Mouse (Mus musculus) activated CD4-positive, CD25-positive, alpha-beta regulatory T cell, adult 4 months (primary cell): ENCODE data around the gene Gal3st1. TPM values are rescaled to one million over a fixed set of nuclear protein-coding genes. Genes with fewer than 3 reads are reported as not detected.
A peak's percentile ranks its signal among the peaks of the same experiment; 100 is the strongest.
"Not testable (repeated sequence)": the region's sequence is repeated elsewhere in the genome, so short reads cannot be mapped to it uniquely, and the experiment has no call there.

Experiments used
- ATAC-seq: one replicate; pipeline ENCODE4 v1.8.0; 2017
- polyA plus RNA-seq, 2 experiments: library from polyadenylated mRNA; unstranded; fragments of 100-300 nt; shearing (Covaris generic); gene quantifications; one replicate each; pipeline ENCODE4 v1.2.1; 2017

The Gal3st1 gene
- not detected for polyA plus RNA-seq

GRCm38 (mm10) chr11:3983291-3983862 lies at the start of gene Gal3st1:
TSS of gene Gal3st1 (plus strand) at chr11:3983636.
- no peak for ATAC-seq

GRCm38 (mm10) chr11:3933756-3934285 lies 49.6 kb upstream of the Gal3st1 start:
- no peak for ATAC-seq

- no peak for ATAC-seq
Observed at GRCm38 (mm10) chr11:3935135-3935534, 48.3 kb upstream of the Gal3st1 start.

- ATAC-seq = no peak
Observed at GRCm38 (mm10) chr11:3936318-3936717, 47.1 kb upstream of the Gal3st1 start.

DNA sequence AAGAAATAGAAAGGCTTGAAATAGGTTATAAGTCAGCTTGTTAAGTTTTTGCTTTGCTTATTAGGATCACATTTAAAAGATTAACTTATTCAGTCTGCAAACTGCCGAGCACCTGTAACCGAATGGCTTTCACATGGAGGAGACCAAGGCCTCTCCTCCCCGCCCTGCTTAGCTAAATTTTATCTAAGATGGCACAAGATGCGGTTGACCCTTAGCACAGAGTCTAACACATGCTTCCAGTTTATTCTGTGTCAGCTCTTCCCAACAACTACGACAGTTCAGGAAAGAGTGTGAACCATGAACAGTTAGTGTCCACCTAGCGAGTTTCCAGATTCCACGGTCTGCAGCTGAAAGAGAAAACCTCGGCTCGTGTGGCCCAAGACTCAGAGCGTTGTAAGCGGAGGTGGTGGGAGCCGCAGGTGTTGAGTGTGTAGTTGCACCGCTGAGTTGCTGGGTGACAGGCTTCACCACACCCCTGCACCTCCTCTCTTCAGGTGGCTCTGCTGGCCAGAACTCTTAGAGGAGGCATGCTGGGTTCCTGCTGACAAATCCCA lies 46.0 kb upstream of the Gal3st1 start:
- no peak for ATAC-seq

GRCm38 (mm10) chr11:3941371-3941770 lies 42.1 kb upstream of the Gal3st1 start:
- no peak for ATAC-seq

DNA sequence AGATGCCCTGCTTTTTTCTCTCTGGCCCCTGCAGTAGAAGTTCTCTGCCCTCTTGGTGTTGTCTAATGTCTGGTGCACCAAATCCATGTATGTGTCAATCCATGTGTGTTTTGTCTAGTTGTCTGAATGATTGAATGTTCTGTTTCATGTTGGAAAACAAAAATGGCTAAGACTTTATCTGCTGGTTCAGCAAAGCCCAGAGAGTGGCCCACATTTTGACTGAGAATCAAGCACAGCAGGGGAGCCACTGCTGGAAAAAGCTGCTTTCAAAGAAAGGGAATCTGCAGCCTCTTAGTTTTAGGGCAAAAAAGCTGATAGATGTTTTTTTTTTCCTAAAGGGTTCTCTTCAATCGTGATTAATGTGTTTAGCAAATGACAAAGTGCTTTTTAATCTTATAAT lies 37.0 kb upstream of the Gal3st1 start:
- no peak for ATAC-seq

DNA sequence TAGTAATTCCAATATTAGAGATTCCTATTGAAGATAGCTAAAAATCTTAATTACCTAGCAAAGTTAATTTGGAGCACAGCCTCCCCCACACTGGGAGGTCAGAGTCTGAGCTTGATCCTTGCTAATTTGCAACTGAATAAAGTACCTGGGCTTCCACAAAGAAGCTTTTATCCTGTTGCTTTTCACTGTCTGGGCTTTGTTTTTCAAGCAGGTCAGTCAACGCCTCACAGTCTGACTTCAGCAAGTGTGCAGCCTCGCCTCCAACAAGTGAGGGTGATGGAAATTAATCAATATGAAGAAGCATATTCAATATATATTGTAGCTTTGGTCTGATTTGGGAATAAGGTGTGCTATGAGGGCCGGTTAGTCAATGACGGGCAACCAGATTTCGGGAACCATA lies 28.6 kb upstream of the Gal3st1 start:
- ATAC-seq = not testable (repeated sequence)

DNA sequence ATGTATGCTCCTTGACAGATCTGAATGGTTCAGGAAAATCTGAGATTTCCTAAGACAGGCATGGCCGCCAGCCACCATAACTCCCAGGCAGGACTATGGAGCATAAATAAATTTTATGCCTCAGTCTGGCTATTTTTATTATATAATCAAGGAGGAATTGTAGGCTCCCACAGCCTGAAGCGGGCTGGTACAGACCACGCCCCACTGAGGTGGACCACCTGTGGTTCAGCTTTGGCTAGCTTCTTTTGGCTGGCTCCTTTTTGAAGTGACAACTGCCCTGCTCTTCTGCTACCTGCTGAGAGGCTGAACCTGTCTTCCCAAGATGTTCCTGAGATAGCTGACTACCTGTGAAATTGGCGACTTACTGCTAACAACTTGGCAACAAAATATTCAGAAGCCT lies 28.1 kb upstream of the Gal3st1 start:
- not testable (repeated sequence) for ATAC-seq

DNA sequence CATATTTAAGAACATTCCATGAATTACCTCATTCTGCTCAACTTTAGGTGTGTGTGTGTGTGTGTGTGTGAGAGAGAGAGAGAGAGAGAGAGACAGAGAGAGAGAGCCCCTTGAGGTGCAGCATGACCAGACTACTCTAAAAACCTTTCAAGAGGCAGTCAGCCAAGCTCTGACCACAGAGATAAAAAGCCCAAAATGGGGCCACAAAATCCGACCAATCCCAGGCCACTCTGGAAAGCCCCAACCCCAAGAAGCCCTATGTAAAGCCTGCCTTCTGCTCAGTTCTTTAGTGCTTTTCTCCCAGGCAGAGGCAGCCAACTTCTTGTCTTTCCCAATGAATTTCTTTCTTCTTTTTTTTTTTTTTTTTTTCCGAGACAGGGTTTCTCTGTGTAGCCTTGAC lies 22.5 kb upstream of the Gal3st1 start:
- ATAC-seq = no peak

DNA sequence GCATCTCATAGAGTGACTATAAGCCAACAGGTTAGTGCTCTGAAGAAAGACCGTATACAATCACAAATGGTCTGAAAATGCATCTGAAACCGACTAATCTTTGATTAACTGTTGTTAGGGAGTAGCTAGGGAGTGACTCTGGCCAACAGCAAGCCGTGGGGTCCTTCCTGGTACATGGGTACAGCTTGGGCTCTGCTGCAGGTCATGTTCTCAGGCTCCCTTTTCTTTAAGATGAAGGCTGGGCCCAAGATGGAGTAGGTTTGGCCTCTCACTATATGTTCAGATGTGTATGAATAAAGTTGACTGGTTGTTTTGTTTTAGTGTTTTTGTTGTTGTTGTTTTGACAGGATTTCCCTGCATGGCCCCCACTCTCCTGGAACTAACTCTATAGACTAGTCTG lies 21.7 kb upstream of the Gal3st1 start:
- no peak for ATAC-seq

- peak; percentile 11 for ATAC-seq
Observed at GRCm38 (mm10) chr11:3963155-3963554, 20.3 kb upstream of the Gal3st1 start.

- ATAC-seq = peak; percentile 83
Observed at GRCm38 (mm10) chr11:3963610-3964415, 19.6 kb upstream of the Gal3st1 start, which contains the start of gene Pes1. TSS of gene Pes1 (plus strand) at chr11:3963975.

DNA sequence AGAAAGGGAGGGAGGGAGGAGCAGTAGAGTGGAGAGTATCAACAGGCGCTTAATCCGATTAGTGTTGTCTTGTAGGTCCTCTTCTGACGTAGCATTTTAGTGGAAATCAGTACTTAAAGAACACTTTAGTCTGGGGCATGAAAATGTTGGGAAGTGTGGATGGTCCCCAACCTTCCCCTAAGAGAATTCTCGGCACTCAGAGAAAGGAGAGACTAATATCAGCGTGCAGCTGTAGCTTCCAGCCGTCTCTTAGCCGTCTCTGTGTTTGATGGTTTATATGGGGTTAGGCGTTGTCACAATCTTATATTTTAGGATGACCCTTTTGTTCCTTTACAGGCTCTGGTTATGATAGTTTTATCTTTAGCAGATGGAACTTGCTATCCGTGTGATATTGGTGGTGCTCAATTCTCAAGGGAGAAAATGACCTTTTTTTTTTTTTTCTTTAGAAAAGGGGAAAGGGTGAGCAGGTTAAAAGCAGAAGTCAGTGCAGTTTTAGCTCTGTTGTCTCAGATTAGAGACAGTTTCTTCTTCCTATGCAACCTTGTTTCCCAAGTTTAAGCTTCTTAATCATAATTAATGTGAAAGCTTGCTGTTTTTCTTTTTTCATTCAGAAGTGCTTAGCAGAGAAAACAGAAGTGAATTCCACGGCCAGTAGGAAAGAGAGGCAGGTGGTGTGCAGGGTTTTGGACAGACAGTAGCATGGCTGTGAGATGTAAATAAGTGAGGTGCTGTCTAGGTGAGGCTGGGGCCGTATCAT lies 18.8 kb upstream of the Gal3st1 start:
- ATAC-seq = no peak

DNA sequence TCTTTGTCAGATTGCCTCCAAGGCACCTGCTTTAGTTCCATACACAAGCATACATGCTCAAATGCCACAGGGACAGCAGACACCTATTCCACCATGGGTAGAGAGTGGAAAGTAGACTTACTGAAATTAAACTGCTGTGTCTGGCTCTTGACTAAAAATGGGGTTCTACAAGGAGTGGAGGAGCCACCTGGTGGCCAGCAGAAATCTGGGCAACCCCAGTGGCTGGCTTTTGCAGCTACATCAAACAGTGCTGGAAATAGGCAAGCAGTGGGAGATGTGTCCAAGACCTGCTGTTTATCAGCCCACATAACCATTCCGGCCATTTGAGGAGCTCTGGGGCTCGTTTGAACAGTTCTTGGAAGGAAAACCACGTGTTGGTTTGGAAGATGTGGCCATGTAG lies 13.6 kb upstream of the Gal3st1 start:
- ATAC-seq = no peak

- no peak for ATAC-seq
Observed at GRCm38 (mm10) chr11:3970361-3970760, 13.1 kb upstream of the Gal3st1 start.

GRCm38 (mm10) chr11:3973081-3973480 lies 10.4 kb upstream of the Gal3st1 start:
- no peak for ATAC-seq

DNA sequence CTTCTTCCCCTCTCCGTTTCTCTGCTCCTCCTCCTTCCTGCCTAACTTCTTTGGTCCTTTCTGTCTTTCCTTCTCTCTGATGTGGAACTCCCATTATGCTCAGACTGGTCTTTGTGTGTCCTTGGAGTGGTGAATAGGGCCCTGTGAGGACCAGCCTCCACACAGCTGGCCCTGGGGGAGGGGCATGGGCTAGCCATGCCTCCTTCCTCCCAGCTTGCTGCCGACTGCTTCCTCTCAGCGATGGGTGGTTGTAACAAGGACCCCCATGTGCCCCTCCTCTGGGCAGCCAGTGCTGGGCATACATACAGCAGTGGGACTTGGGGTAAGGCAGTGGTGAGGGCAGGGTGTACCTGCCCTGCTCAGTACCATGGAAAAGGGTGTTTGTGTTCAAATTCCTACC lies 9.1 kb upstream of the Gal3st1 start:
- no peak for ATAC-seq

GRCm38 (mm10) chr11:3976678-3977077 lies 6.8 kb upstream of the Gal3st1 start, which contains the start of gene 4930556J24Rik:
TSS of gene 4930556J24Rik (minus strand) at chr11:3976778.
- ATAC-seq = no peak

- ATAC-seq = no peak
Observed at GRCm38 (mm10) chr11:3978421-3978820, 5.0 kb upstream of the Gal3st1 start.

DNA sequence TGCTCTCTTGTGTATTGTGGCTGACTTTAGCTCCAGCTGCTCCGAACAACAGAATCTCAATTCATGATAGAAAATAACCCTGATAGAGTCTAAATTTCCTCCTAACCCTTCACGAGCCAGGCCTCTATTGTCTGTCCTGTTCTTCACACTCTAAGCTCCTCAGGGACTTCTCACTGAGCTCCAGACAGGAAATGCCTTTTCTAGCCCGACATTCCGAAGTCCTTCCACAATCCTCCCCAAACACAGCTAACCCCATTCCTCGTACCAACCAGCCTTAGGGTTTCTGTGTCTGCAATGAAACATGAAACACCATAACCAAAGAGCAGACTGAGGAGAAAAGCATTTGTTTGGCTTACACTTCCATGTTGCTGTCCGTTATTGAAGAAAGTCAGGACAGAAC lies 1.9 kb upstream of the Gal3st1 start:
- no peak for ATAC-seq

DNA sequence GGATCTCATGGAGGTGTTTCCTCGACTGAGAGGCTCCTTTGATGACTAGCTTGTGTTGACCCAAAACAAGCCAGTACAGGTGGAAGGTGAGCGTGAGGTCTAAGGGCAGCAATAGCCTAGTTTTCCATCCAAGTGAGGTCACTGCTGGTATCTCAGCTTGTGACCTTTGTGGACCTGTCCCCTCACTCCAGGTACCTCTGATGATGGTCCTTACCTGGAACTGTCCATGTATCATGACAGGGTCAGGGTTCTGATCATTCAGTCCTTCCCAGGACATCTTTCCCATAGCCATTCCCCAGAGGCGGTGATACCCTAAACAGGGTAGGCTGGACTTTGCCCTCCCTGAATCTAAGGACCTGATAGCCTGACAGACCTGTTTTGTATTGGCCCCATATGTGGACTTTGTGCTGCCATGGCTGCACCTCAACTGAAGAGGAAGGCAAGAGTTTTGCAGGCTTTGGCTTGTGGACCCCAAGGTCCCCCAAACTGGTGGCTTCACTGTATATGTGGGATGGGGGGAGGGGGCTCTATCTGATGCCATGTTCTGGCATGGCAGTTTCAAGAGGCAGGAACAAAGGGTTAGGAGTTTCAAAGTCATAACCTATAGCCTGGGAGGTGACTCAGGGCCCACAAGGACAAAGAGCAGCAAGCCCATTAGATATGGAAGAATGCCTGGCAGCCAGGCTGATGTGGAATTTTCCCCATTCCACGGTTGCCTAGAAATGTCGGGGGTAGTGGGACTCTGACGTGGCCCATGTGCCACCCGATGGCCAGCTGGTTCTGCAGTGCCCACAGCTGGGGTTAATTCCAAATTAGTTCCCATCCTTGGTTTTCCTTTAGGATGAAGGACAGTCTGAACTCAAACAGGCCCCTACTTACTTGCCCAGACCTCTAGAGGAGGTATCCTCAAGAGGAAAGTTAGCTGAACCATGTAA lies 894 bp upstream of the Gal3st1 start:
- no peak for ATAC-seq
